Mouse (Mus musculus) lung, postnatal 10 days (tissue): ENCODE measurements around the gene Rab25.

Experiments
- DNase-seq: peaks from one replicate; pipeline ENCODE4 v3.0.0; 2021

The Rab25 gene

GRCm38 (mm10) chr3:88566536-88567061 is 18.5 kb upstream of the Rab25 start:
- DNase-seq: no peak

- no peak for DNase-seq
Observed at GRCm38 (mm10) chr3:88566116-88566515, 18.0 kb upstream of the Rab25 start.

GRCm38 (mm10) chr3:88563966-88564365 is 15.9 kb upstream of the Rab25 start:
- DNase-seq: no peak

GRCm38 (mm10) chr3:88563442-88563841 is 15.3 kb upstream of the Rab25 start:
- DNase-seq: peak; percentile 58

GRCm38 (mm10) chr3:88561989-88562388 is 13.9 kb upstream of the Rab25 start:
- peak; percentile 49 for DNase-seq

- DNase-seq: no peak
Observed at GRCm38 (mm10) chr3:88559596-88559995, 11.5 kb upstream of the Rab25 start.

GRCm38 (mm10) chr3:88556616-88557015 is 8.5 kb upstream of the Rab25 start:
- no peak for DNase-seq

- no peak for DNase-seq
Observed at GRCm38 (mm10) chr3:88555731-88556130, 7.6 kb upstream of the Rab25 start.

GRCm38 (mm10) chr3:88555069-88555605 is 7.0 kb upstream of the Rab25 start:
- DNase-seq: no peak

- peak; percentile 56 for DNase-seq
Observed at GRCm38 (mm10) chr3:88553880-88554586, 5.9 kb upstream of the Rab25 start.

GRCm38 (mm10) chr3:88553525-88553879 is 5.4 kb upstream of the Rab25 start, which contains the start of gene Ubqln4:
TSS of gene Ubqln4 (plus strand) at chr3:88553758.
- peak; percentile 94 for DNase-seq

GRCm38 (mm10) chr3:88552676-88553524 is 4.8 kb upstream of the Rab25 start, which contains the start of gene Lamtor2:
TSS of gene Lamtor2 (minus strand) at chr3:88553074.
- peak; percentile 99 for DNase-seq

GRCm38 (mm10) chr3:88552082-88552645 is 4.1 kb upstream of the Rab25 start:
- no peak for DNase-seq

GRCm38 (mm10) chr3:88551586-88551985 is 3.5 kb upstream of the Rab25 start:
- no peak for DNase-seq

GRCm38 (mm10) chr3:88546674-88547418 is 1.3 kb downstream of the Rab25 start:
- no peak for DNase-seq

GRCm38 (mm10) chr3:88544955-88545591 is 3.0 kb downstream of the Rab25 start:
- no peak for DNase-seq

- peak; percentile 63 for DNase-seq
Observed at GRCm38 (mm10) chr3:88544514-88544913, 3.6 kb downstream of the Rab25 start.

- no peak for DNase-seq
Observed at GRCm38 (mm10) chr3:88543651-88544410, 4.3 kb downstream of the Rab25 start.

GRCm38 (mm10) chr3:88543174-88543573 is 4.9 kb downstream of the Rab25 start:
- DNase-seq: no peak

- DNase-seq: no peak
Observed at GRCm38 (mm10) chr3:88542486-88542885, 5.6 kb downstream of the Rab25 start.
